Mouse (Mus musculus): ENCODE measurements around the gene Mphosph8. TPM values are rescaled to one million over a fixed set of nuclear protein-coding genes. Genes with fewer than 3 reads are reported as not detected.
A peak's percentile ranks its signal among the peaks of the same experiment; 100 is the strongest.

Gene Mphosph8
- polyA plus RNA-seq (2015; fragmentation: Nextera tagmentation; extraction: Ambion mirVana) = 21.8 and 24.1 TPM in 2 replicates

- Histone ChIP-seq H3K27me3 (no peaks in the 10 kb centered on the region), H3K9ac (peak within 1 kb of the TSS; percentile 65), H3K4me3 (peak within 1 kb of the TSS; percentile 83), H3K4me2 (peak within 1 kb of the TSS; percentile 67), H3K27ac (peak within 1 kb of the TSS; percentile 92), H3K4me1 (peaks cover 17% of the 10 kb centered on the region), H3K9me3 (no peaks in the 10 kb centered on the region), H3K36me3 (peaks cover 7% of the 10 kb centered on the region)
- peak; percentile 99 for ATAC-seq (ENCODE audit: insufficient number of reproducible peaks, low FRiP score, low TSS enrichment, low read depth)
- WGBS = under 1% methylated on average over 70 of the region's 70 CpGs
Observed at GRCm38 (mm10) chr14:56667969-56668802, at the start of gene Mphosph8. TSS of gene Mphosph8 (plus strand) at chr14:56668248.

- Histone ChIP-seq H3K9ac (no peak overlapping the region), H3K4me2 (no peak overlapping the region), H3K27ac (no peak overlapping the region), H3K4me1 (no peaks in the 10 kb centered on the region), H3K36me3 (peaks cover 8% of the 10 kb centered on the region), H3K27me3 (no peaks in the 10 kb centered on the region), H3K4me3 (no peak overlapping the region), H3K9me3 (no peaks in the 10 kb centered on the region)
- ATAC-seq (ENCODE audit: insufficient number of reproducible peaks, low FRiP score, low TSS enrichment, low read depth) = no peak
- WGBS = 91% methylated on average over 8 of the region's 8 CpGs
Observed at GRCm38 (mm10) chr14:56620425-56620824, 47.6 kb upstream of the Mphosph8 start.

GRCm38 (mm10) chr14:56626202-56626601 is 41.8 kb upstream of the Mphosph8 start:
- Histone ChIP-seq H3K27me3 (no peaks in the 10 kb centered on the region), H3K9ac (no peak overlapping the region)
- WGBS = 85% methylated on average over 4 of the region's 4 CpGs

GRCm38 (mm10) chr14:56628336-56628735 is 39.7 kb upstream of the Mphosph8 start:
- H3K9ac ChIP-seq = no peak overlapping the region
- no peaks in the 10 kb centered on the region for H3K9me3 ChIP-seq
- H3K27me3 ChIP-seq = no peaks in the 10 kb centered on the region
- H3K27ac ChIP-seq = no peak overlapping the region
- ATAC-seq (ENCODE audit: insufficient number of reproducible peaks, low FRiP score, low TSS enrichment, low read depth) = no peak
- no peaks in the 10 kb centered on the region for H3K36me3 ChIP-seq
- WGBS = 90% methylated on average over 3 of the region's 3 CpGs
- no peak overlapping the region for H3K4me2 ChIP-seq
- H3K4me1 ChIP-seq = no peaks in the 10 kb centered on the region
- H3K4me3 ChIP-seq = no peak overlapping the region

More at GRCm38 (mm10) chr14:56626202-56626601, 41.8 kb upstream of the Mphosph8 start:
- no peaks in the 10 kb centered on the region for H3K9me3 ChIP-seq
- no peak overlapping the region for H3K4me3 ChIP-seq
- H3K36me3 ChIP-seq = no peaks in the 10 kb centered on the region
- H3K4me1 ChIP-seq = no peaks in the 10 kb centered on the region
- H3K4me2 ChIP-seq = no peak overlapping the region
- H3K27ac ChIP-seq = no peak overlapping the region
- no peak for ATAC-seq (ENCODE audit: insufficient number of reproducible peaks, low FRiP score, low TSS enrichment, low read depth)

- Histone ChIP-seq H3K4me1 (no peaks in the 10 kb centered on the region), H3K27me3 (no peaks in the 10 kb centered on the region), H3K27ac (no peak overlapping the region), H3K4me3 (no peak overlapping the region), H3K36me3 (no peaks in the 10 kb centered on the region), H3K9me3 (no peaks in the 10 kb centered on the region), H3K4me2 (no peak overlapping the region), H3K9ac (no peak overlapping the region)
- WGBS = 88% methylated on average over 2 of the region's 2 CpGs
- no peak for ATAC-seq (ENCODE audit: insufficient number of reproducible peaks, low FRiP score, low TSS enrichment, low read depth)
Observed at GRCm38 (mm10) chr14:56631109-56631508, 36.9 kb upstream of the Mphosph8 start.

- Histone ChIP-seq H3K4me1 (no peaks in the 10 kb centered on the region), H3K9ac (no peak overlapping the region), H3K36me3 (0 out of 2 replicates have a peak, but pooled peaks cover 3% of the 10 kb centered on the region), H3K27ac (no peak overlapping the region), H3K9me3 (no peaks in the 10 kb centered on the region), H3K27me3 (no peaks in the 10 kb centered on the region), H3K4me3 (no peak overlapping the region), H3K4me2 (no peak overlapping the region)
- 52% methylated on average over 7 of the region's 7 CpGs for WGBS
- no peak for ATAC-seq (ENCODE audit: insufficient number of reproducible peaks, low FRiP score, low TSS enrichment, low read depth)
Observed at GRCm38 (mm10) chr14:56647206-56647605, 20.8 kb upstream of the Mphosph8 start.

DNA sequence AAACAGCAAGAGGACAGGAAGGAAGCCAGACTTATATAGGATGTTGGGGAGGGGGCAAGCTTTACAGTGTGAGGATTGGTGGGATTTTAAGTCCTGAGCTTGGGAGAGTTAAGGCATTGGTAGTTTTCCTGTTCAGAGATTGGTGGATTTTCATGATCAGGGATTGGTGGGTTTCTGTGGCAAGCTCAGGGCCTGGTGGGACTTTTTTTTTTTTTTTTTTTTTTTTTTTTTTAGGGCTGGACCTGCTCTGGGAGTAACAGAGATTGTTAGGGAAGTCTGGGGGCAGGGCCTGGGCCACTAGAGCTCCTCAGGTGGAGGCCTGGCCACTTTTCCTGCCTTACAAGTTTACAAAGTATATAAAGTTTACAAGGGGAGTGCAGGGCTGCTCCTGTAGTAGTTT is 18.6 kb upstream of the Mphosph8 start:
- H3K27me3 ChIP-seq = no peaks in the 10 kb centered on the region
- H3K4me3 ChIP-seq = no peak overlapping the region
- no peak for ATAC-seq (ENCODE audit: insufficient number of reproducible peaks, low FRiP score, low TSS enrichment, low read depth)
- peaks cover 3% of the 10 kb centered on the region; the same call in 1 of the 2 replicates for H3K9me3 ChIP-seq
- H3K4me2 ChIP-seq = no peak overlapping the region
- H3K4me1 ChIP-seq = no peaks in the 10 kb centered on the region
- H3K9ac ChIP-seq = no peak overlapping the region
- H3K36me3 ChIP-seq = peaks cover 9% of the 10 kb centered on the region; the same call in 1 of the 2 replicates
- H3K27ac ChIP-seq = no peak overlapping the region

- no peak overlapping the region for H3K27ac ChIP-seq
- no peak for ATAC-seq (ENCODE audit: insufficient number of reproducible peaks, low FRiP score, low TSS enrichment, low read depth)
- H3K9me3 ChIP-seq = no peaks in the 10 kb centered on the region
- H3K27me3 ChIP-seq = no peaks in the 10 kb centered on the region
- H3K4me1 ChIP-seq = peaks cover 17% of the 10 kb centered on the region
- no peaks in the 10 kb centered on the region for H3K36me3 ChIP-seq
- no peak overlapping the region for H3K4me3 ChIP-seq
- H3K4me2 ChIP-seq = no peak overlapping the region
- no peak overlapping the region for H3K9ac ChIP-seq
- WGBS = 51% methylated on average over 5 of the region's 5 CpGs
Observed at GRCm38 (mm10) chr14:56665651-56666050, 2.4 kb upstream of the Mphosph8 start.

- Histone ChIP-seq H3K36me3 (no peaks in the 10 kb centered on the region), H3K4me1 (peaks cover 17% of the 10 kb centered on the region), H3K4me2 (no peak overlapping the region), H3K9ac (no peak overlapping the region), H3K27me3 (no peaks in the 10 kb centered on the region), H3K27ac (no peak overlapping the region), H3K9me3 (no peaks in the 10 kb centered on the region), H3K4me3 (no peak overlapping the region)
- WGBS = 69% methylated on average over 3 of the region's 3 CpGs
- ATAC-seq (ENCODE audit: insufficient number of reproducible peaks, low FRiP score, low TSS enrichment, low read depth) = no peak
Observed at GRCm38 (mm10) chr14:56666909-56667308, 1.1 kb upstream of the Mphosph8 start.

- H3K27me3 ChIP-seq = no peaks in the 10 kb centered on the region
- no peaks in the 10 kb centered on the region for H3K9me3 ChIP-seq
- H3K4me1 ChIP-seq = peaks cover 17% of the 10 kb centered on the region
- H3K4me2 ChIP-seq = peak overlapping the region; percentile 67
- no peak for ATAC-seq (ENCODE audit: insufficient number of reproducible peaks, low FRiP score, low TSS enrichment, low read depth)
- H3K36me3 ChIP-seq = peaks cover 9% of the 10 kb centered on the region
- H3K4me3 ChIP-seq = peak overlapping the region; percentile 83
- 6% methylated on average over 13 of the region's 13 CpGs for WGBS
- peak overlapping the region; percentile 65 for H3K9ac ChIP-seq
- H3K27ac ChIP-seq = peak overlapping the region; percentile 92
Observed at GRCm38 (mm10) chr14:56669046-56669620, 1.1 kb downstream of the Mphosph8 start.

DNA sequence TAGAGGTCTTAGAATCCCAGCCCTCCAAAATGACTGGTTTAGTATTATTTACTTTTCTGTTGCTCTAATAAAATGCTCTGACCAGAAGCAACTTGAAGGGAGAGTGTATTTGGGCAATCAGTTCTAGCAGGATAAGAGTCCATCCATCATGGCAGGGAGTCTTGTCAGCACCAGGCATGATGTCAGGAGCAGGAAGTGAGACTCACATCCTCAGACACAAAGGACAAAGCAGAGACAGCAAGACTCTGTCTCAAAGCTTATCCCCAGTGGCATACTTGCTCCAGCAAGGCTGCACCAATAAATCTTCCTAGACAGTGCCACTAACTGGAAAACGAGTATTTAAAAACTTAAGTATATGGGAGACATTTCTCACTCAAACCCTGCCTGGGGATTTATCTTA is 17.4 kb downstream of the Mphosph8 start:
- Histone ChIP-seq H3K27me3 (no peaks in the 10 kb centered on the region), H3K9ac (no peak overlapping the region), H3K27ac (no peak overlapping the region), H3K36me3 (peaks cover 69% of the 10 kb centered on the region), H3K4me3 (no peak overlapping the region), H3K4me2 (no peak overlapping the region), H3K4me1 (no peaks in the 10 kb centered on the region), H3K9me3 (no peaks in the 10 kb centered on the region)
- ATAC-seq (ENCODE audit: insufficient number of reproducible peaks, low FRiP score, low TSS enrichment, low read depth) = no peak
- WGBS = 29% methylated on average over 1 of the region's 1 CpGs

- no peak for ATAC-seq (ENCODE audit: insufficient number of reproducible peaks, low FRiP score, low TSS enrichment, low read depth)
- Histone ChIP-seq H3K36me3 (peaks cover 80% of the 10 kb centered on the region), H3K4me2 (no peak overlapping the region), H3K27me3 (no peaks in the 10 kb centered on the region), H3K9me3 (no peaks in the 10 kb centered on the region), H3K9ac (no peak overlapping the region), H3K27ac (no peak overlapping the region), H3K4me1 (no peaks in the 10 kb centered on the region), H3K4me3 (no peak overlapping the region)
- WGBS = 88% methylated on average over 1 of the region's 1 CpGs
Observed at GRCm38 (mm10) chr14:56689116-56689515, 21.1 kb downstream of the Mphosph8 start.

Data from limb, embryonic 15.5 days (tissue).